Mouse (Mus musculus) skeletal muscle tissue, postnatal 0 days (tissue): ENCODE data around the gene Cnga4. TPM values are rescaled to one million over a fixed set of nuclear protein-coding genes. Genes with fewer than 3 reads are reported as not detected.

Source experiments
- polyA plus RNA-seq: library from polyadenylated mRNA; unstranded; fragments of >200 nt; fragmentation: Nextera tagmentation; extraction: Ambion mirVana; gene quantifications from 2 replicates; pipeline ENCODE4 v1.2.1, GENCODE M21; 2015

Gene Cnga4
- 0.08 TPM in 1 of 2 replicates, not detected in the other for polyA plus RNA-seq

GRCm38 (mm10) chr7:105404268-105404667 lies at the start of gene Cnga4:
Cnga4 (plus strand) TSS chr7:105404568.

GRCm38 (mm10) chr7:105367930-105368329 lies 36.4 kb upstream of the Cnga4 start, which contains the start of gene Olfr692:
Olfr692 (plus strand) TSS chr7:105368230.

GRCm38 (mm10) chr7:105374866-105375265 lies 29.5 kb upstream of the Cnga4 start, which contains the start of gene Gm5901:
Gm5901 (plus strand) TSS chr7:105375038.

GRCm38 (mm10) chr7:105399935-105400624 lies 4.3 kb upstream of the Cnga4 start, which contains the start of gene Fam160a2:
Fam160a2 (minus strand) TSS chr7:105400054.

GRCm38 (mm10) chr7:105425424-105426043 lies 21.2 kb downstream of the Cnga4 start, which contains the start of gene Cckbr:
Cckbr (plus strand) TSS chr7:105425731.

Other genes with a start within 250 kb of the Cnga4 start
- not detected in 2 replicates for gene Olfr684, start 240.9 kb upstream of the Cnga4 start, polyA plus RNA-seq
- gene Olfr685, start 218.6 kb upstream of the Cnga4 start, polyA plus RNA-seq, result not detected in 2 replicates
- not detected in 2 replicates for gene Olfr686, start 197.1 kb upstream of the Cnga4 start, polyA plus RNA-seq
- not detected in 2 replicates for gene Olfr688, start 116.5 kb upstream of the Cnga4 start, polyA plus RNA-seq
- gene Olfr689, start 93.4 kb upstream of the Cnga4 start, polyA plus RNA-seq, result not detected in 2 replicates
- not detected in 2 replicates for gene Olfr690, start 70.5 kb upstream of the Cnga4 start, polyA plus RNA-seq
- not detected in 2 replicates for gene Olfr691, start 62.3 kb upstream of the Cnga4 start, polyA plus RNA-seq
- not detected in 2 replicates for gene Olfr692, start 36.3 kb upstream of the Cnga4 start, polyA plus RNA-seq
- gene Gm5901, start 29.5 kb upstream of the Cnga4 start, polyA plus RNA-seq, result not detected in 2 replicates
- gene Fam160a2, start 4.5 kb upstream of the Cnga4 start, polyA plus RNA-seq, result 18.4 and 19.4 TPM in 2 replicates
- gene Cckbr, start 21.2 kb downstream of the Cnga4 start, polyA plus RNA-seq, result not detected in 2 replicates
- gene Cavin3, start 77.7 kb downstream of the Cnga4 start, polyA plus RNA-seq, result 86.4 and 116 TPM in 2 replicates
- 41.9 and 44.7 TPM in 2 replicates for gene Smpd1, start 149.8 kb downstream of the Cnga4 start, polyA plus RNA-seq
- gene Apbb1, start 177.1 kb downstream of the Cnga4 start, polyA plus RNA-seq, result 15.7 and 18.3 TPM in 2 replicates
- gene Hpx, start 195.6 kb downstream of the Cnga4 start, polyA plus RNA-seq, result 0.54 and 0.94 TPM in 2 replicates
- 15.6 and 17.9 TPM in 2 replicates for gene Trim3, start 229.0 kb downstream of the Cnga4 start, polyA plus RNA-seq
- 179 and 197 TPM in 2 replicates for gene Timm10b, start 235.5 kb downstream of the Cnga4 start, polyA plus RNA-seq
- 32.8 and 41.9 TPM in 2 replicates for gene Arfip2, start 235.8 kb downstream of the Cnga4 start, polyA plus RNA-seq
- 37.9 and 39.9 TPM in 2 replicates for gene Gm45799, start 236.0 kb downstream of the Cnga4 start, polyA plus RNA-seq
- 0.46 and 0.71 TPM in 2 replicates for gene Dnhd1, start 246.3 kb downstream of the Cnga4 start, polyA plus RNA-seq